Mouse (Mus musculus): ENCODE measurements at regions not wholly inside any gene's neighbourhood (a gene's known extent, or its start where the extent isn't known, plus 50 kb on each side); places are given as distances from the start of the nearest gene placed in this dataset.

DNA sequence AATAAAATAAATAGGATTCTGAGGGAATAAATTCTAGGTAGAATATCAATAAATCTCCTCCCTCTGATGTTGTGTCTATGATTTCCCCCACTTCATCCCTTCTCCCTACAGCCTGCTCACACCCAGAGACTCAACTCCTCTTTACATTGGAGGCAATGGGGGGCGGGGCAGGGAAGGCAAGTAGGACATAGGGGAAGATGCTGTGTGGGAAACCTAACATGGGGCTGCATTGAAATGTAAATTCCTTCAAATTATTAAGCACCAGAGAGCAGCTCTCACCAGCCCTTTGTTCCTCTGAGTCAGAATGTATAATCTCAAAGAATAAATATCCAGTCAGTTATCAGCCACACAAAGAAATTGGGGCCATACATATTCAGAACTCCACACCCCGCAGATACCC lies 91.6 kb downstream of the Nuf2 start:
- DNase-seq (ENCODE audit: extremely low read depth, insufficient read length, low spot score), result no peak

DNA sequence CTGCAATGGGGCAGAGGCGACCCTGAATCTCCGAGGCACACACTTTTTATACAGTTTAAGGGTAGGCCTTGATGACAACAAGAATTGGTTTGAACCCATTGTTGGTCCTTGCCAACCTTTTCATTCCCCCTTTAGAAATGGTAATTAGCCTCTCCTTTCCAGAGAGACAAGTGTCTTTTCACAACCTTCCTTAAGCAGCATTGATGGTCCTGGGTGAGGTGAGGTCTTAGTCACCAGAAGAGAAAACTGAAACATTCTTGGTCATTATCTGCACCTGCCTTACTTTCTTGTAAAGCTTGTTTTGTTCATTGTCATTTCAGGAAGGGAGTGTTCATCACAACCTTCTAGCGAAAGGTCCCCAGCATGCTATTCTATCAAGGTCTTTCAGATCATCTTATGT lies 93.3 kb downstream of the Nuf2 start:
- no peak for DNase-seq (ENCODE audit: extremely low read depth, insufficient read length, low spot score)

DNA sequence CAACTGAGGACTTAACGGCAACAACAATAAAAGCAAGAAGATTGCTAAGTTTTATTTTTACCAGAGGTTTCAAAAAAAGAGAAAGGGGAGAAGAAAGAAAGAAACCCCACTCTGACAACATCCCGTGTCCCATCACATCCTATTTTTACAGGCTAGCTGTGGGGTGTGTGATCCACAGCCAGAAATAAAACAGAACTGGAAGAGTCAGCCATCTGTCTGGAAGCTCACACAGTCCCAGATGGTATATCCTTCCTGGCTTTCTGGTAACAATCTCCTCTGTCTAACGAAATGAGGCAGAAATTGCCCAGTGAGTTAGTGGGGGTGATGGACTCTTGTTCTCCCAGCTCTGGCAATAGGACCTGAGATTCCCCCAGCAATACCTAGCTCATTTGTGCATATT lies 108.9 kb downstream of the Nuf2 start:
- DNase-seq (ENCODE audit: extremely low read depth, insufficient read length, low spot score), result no peak

- no peak for DNase-seq (ENCODE audit: extremely low read depth, insufficient read length, low spot score)
These were observed 109.6 kb downstream of the Nuf2 start for GRCm38 (mm10) chr1:169421671-169422070.

- no peak for DNase-seq (ENCODE audit: extremely low read depth, insufficient read length, low spot score)
These were observed 112.6 kb downstream of the Nuf2 start for GRCm38 (mm10) chr1:169418665-169419045.

DNA sequence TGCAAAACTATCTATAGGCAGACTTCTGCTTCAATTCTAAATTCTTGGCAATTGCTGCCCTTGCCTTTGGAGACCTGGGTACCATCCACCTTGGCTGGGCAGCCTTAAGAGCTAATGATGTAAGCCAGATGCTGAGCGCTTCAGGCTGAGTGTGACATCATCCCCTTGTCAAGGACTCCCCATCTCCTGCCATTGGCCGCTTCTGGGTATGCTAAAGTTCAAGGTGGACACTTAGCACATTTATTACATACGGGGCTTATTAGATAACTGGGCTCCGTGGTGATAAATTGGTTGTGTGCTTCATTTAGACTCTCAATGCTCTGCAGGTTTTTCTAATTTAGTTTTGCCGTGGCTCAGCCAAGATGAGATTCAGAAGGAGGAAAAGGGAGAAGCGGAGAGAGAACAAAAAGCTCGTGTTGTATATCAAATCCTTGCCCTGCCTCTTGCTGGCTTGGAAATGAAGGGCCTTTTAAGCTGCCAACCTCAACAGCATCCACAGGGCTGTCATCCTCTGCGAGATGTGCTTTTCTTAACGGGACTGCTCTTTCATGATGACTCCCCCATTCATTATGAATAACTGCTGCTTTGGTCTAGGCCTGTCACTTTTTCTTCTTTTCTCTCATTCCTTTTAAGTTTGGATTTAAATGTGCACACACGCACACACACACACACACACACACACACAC lies 113.1 kb downstream of the Nuf2 start:
- DNase-seq (ENCODE audit: extremely low read depth, insufficient read length, low spot score), result no peak

GRCm38 (mm10) chr1:169416701-169417100 lies 114.6 kb downstream of the Nuf2 start:
- DNase-seq (ENCODE audit: extremely low read depth, insufficient read length, low spot score), result no peak

DNA sequence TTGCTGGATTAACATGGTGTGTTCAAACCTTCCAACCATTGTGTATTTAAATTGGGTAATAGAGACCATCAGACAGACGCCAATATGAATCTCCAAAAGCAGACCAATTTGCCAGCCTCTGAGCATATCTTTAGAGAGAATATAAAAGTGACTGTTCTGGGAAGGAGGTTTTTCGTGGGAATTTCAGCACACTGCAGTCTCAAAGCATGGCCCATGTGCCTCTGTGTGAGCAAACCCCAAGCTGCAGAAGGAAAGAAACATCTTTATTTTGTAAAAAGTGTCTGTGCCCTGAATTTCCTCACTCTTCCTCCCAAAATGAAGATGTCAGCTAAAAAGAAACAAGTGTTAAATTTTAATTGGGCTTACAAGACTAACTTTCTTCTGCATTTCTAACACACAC lies 123.1 kb downstream of the Nuf2 start:
- DNase-seq (ENCODE audit: extremely low read depth, insufficient read length, low spot score), result no peak

- no peak for DNase-seq (ENCODE audit: extremely low read depth, insufficient read length, low spot score)
These were observed 130.4 kb downstream of the Nuf2 start for GRCm38 (mm10) chr1:169400841-169401240.

DNA sequence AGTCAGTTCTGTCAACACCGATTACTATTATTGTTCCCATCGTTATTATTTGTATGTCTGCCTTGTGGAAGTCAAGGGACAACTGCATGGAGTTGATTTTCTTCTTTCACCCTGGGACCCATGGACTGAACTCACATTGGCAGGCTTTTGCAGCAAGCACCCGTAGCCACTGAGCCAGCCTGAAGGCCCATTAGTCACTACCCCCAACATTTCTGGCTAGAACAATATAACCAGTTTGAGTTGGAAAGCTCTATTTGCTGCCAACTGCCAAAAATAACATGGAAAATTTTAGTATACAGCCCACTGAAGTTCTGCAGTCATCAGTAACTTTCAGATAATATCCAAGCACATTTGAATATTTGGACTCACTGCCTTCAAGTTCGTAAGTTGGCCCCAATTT lies 133.9 kb downstream of the Nuf2 start:
- DNase-seq (ENCODE audit: extremely low read depth, insufficient read length, low spot score), result no peak

DNA sequence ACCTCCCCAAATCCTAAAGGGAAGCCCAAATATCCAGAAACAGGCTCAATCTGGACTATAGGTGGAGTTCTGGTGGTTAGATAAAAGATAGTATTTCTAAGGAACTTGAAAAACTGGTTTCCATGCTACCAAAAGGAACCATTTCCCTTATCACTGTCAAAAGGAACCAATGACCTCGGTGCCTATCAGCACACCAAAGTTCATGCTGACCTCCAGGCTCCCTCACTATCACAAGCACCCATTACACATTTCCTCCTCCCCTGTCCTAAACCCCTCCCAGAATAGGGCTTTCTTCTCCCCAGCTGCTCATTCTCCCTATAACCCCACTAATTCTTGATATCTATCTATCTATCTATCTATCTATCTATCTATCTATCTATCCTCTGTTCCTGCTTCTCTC lies 144.2 kb downstream of the Nuf2 start:
- no peak for DNase-seq (ENCODE audit: extremely low read depth, insufficient read length, low spot score)

DNA sequence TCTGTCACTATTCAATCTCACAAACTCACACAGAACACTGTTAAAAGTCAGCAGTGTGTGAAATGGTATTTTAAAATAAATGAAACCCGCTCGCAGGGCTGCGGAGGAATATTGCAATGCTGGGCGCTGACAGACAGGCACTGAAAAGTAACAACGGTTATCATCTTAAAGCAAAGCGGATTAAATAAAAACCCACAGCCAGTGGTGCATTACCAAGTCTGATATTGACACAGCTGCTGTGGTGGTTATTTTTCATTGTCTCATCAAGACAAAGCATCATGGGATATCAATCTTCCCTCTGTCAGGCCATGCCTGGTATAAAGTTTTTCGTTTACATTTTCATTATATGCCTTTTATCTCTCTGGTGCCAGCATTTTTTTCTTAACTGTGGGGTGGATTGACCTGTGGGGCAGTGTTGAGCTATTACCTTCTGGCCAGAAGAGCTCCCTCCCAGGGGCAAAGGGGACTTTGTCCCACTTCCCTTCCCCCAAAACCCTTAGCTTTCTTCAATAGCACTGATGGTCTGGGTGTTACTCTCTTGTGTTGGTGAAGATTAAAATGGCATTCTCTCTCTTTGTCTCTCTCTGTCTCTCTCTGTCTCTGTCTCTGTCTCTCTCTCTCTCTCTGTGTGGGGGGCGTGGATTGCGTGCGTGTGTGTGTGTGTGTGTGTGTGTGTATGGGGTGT lies 145.4 kb downstream of the Nuf2 start:
- DNase-seq (ENCODE audit: extremely low read depth, insufficient read length, low spot score), result no peak

DNA sequence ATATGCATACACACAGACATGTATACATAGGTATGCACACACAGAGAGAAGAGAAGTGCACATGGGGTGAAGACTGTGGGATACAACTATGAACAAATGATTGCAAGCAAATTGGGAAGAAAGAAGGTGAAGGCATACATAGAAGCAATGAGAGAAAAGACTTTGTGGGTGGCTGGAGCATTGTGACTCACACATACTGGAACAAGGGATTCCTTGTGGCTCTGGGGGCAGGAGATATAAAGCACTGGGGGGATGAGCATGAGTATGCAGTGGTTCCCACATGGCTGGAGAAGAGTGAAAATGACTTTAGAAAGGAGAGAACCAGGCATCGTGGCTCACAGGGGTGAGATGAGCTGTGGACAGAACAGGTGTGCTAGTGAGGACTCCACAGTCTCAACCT lies 156.6 kb downstream of the Nuf2 start:
- no peak for DNase-seq (ENCODE audit: extremely low read depth, insufficient read length, low spot score)

DNA sequence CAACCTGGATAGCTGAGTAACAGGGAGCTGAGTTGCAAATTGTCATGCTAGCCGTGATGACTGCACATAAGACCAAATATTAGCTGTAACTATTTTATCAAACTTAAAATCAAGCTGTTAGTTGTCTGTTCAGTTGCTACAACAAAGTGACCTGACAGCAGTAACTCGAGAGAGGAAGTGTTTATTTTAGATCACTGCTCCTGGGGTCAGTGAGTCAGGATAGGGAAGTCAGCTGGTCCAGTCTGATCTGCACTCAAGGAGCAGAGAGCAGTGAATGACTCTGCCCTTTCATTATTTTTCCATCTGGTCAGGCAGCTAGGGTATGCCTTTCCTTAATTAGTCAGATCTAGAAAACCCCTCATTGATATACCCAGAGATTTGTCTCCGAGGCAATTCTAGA lies 162.5 kb downstream of the Nuf2 start:
- DNase-seq (ENCODE audit: extremely low read depth, insufficient read length, low spot score), result no peak

- DNase-seq (ENCODE audit: extremely low read depth, insufficient read length, low spot score), result no peak
These were observed 163.3 kb downstream of the Nuf2 start for GRCm38 (mm10) chr1:169367772-169368501.

- DNase-seq (ENCODE audit: extremely low read depth, insufficient read length, low spot score), result no peak
These were observed 163.9 kb downstream of the Nuf2 start for GRCm38 (mm10) chr1:169367316-169367715.

DNA sequence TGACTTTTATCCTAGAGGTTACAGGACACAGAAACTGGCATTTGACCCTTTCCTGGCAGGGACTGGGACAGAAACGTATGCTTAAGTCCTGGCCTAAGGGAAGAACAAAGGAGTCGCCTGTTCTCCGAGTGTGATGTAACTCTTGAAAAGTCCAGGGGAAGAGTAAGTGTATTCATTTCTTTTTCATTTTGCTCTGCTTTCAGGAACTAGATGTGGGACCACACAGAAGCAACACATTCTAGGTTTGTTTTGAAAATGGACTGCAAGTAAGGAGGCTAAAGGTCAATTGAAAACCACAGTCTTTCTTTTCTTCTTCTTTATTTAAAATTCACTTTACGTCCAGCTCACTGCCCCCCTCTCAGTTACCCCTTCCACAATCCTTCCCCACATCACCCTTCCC lies 168.7 kb downstream of the Nuf2 start:
- DNase-seq (ENCODE audit: extremely low read depth, insufficient read length, low spot score), result no peak

- no peak for DNase-seq (ENCODE audit: extremely low read depth, insufficient read length, low spot score)
These were observed 173.5 kb downstream of the Nuf2 start for GRCm38 (mm10) chr1:169357652-169358241.

- no peak for DNase-seq (ENCODE audit: extremely low read depth, insufficient read length, low spot score)
These were observed 177.2 kb downstream of the Nuf2 start for GRCm38 (mm10) chr1:169354021-169354420.

DNA sequence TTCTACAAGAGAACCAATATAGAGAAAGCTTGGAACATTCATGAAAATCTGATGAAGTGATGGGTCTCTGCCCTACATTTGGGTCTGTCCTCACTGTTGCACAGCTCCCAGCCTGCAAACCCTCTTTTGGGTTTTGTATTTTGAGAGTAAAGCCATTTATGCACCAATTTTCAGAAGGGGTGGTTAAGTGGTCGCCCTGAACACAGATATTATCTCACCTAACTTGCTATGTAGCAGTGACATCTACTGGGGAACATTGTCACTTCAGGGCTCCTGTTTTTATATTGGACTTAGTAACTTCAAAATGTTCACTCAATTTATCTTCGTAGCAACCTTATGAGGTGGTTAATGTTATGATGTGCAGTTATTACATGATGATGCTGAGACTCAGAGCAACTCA lies 183.6 kb downstream of the Nuf2 start:
- DNase-seq (ENCODE audit: extremely low read depth, insufficient read length, low spot score), result no peak

DNA sequence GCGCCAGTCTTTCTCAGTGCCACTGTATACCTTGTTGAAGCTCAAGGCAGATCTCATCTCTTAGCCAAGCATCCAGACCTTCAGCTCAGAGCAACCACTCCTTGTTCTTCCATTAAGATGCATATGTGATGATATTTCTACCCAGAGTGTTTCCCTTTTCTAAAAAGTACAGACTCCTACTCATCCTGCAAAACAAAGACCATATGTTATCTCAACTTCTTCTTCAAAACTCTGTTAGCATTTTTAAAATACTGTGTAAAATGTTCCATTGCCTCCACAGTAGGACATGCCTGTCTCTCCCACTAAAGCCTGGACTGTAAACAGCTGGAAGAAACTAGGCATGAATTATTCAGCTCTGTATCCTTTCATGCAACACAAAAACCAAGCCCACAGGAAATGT lies 184.4 kb downstream of the Nuf2 start:
- no peak for DNase-seq (ENCODE audit: extremely low read depth, insufficient read length, low spot score)

DNA sequence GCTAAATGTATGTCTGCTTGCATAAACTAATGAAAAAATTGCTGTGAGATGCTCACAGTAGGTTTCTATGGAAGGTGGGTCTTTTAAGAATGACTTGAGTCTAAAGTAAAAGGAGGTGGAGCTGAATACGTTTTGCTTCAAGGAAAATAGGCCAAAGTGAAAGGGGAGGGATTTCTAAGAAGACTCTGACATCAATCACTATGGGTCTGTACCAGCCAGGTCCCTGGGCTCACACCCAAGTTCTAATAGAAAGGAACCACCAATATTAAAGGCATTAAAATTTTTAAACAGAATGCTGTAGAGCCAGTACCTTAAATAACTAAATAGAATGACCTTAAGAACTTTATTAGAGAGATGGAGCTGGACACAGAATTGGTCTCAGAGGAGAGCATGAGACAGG lies 190.1 kb downstream of the Nuf2 start:
- DNase-seq (ENCODE audit: extremely low read depth, insufficient read length, low spot score), result no peak

Measured in 3134 (cell line).